Mouse (Mus musculus): ENCODE results near the gene Fam184a.

DNA sequence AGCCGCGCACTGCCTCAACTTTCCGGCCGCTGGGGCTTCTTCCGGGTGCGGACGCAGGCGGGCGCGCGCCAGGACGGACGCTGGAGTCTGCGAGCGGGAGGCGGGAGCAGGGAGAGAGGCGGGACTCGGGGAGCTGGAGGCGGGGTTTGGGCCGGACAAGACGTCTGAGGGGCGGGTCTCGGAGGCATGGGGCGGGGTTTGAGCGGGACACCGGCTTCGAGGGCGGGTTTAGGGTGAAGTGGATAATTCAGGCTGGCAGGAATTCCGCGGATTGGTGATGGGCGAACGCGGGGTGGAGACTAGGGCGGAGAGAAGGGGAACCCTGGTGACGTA lies 121.0 kb downstream of the Fam184a start:
- TF ChIP-seq CTCF (IDR thresholded peaks at IDR 0.05; ENCODE audit: insufficient read depth, low read depth, low read length) (no peak), POLR2A (IDR thresholded peaks at IDR 0.05; ENCODE audit: insufficient read depth, low read depth, low read length) (no peak)

All from olfactory bulb, adult 2 months (tissue).